Mouse (Mus musculus): ENCODE measurements around the gene Pex14.

GRCm38 (mm10) chr4:148978926-148979325 is 120.8 kb downstream of the Pex14 start:
- TF ChIP-seq TCF12 (IDR thresholded peaks at IDR 0.05; ENCODE audit: insufficient read depth, poor library complexity, severe bottlenecking) (no peak), E2F4 (IDR thresholded peaks at IDR 0.05; ENCODE audit: insufficient read depth) (no peak), MYOD1 (IDR thresholded peaks at IDR 0.05; ENCODE audit: control insufficient read depth in 1 of 3, insufficient read length in 2 of 3, low read depth in 2 of 3) (no peak), MAX (IDR thresholded peaks at IDR 0.05; ENCODE audit: low read depth) (no peak), POLR2A (IDR thresholded peaks at IDR 0.05; ENCODE audit: insufficient read length, low read depth) (no peak), POLR2AphosphoS2 (IDR thresholded peaks at IDR 0.05; ENCODE audit: insufficient read length, low read depth) (no peak), CEBPB (IDR thresholded peaks at IDR 0.05; ENCODE audit: insufficient read depth, poor library complexity, severe bottlenecking) (no peak), USF1 (IDR thresholded peaks at IDR 0.05; ENCODE audit: low read depth) (no peak), TCF3 (IDR thresholded peaks at IDR 0.05; ENCODE audit: insufficient read length, low read depth) (no peak), REST (IDR thresholded peaks at IDR 0.05; ENCODE audit: insufficient read depth, insufficient read length) (no peak), MYOG (IDR thresholded peaks at IDR 0.05; ENCODE audit: control insufficient read depth in 1 of 3, insufficient read depth in 1 of 3, insufficient read length in 2 of 3, low read depth in 2 of 3) (no peak)
